Mouse (Mus musculus): ENCODE measurements around the gene Prpf8.

Gene Prpf8

GRCm38 (mm10) chr11:75508904-75509303, 22.3 kb downstream of the Prpf8 start:
- peak; percentile 32 to 42 for DNase-seq

GRCm38 (mm10) chr11:75509741-75510626, 23.4 kb downstream of the Prpf8 start, which contains the start of gene Rilp:
TSS of gene Rilp (plus strand) at chr11:75510094.
- DNase-seq: peak; percentile 93 to 96

GRCm38 (mm10) chr11:75510627-75510993, 24.0 kb downstream of the Prpf8 start:
- peak; percentile 90 to 93 for DNase-seq

GRCm38 (mm10) chr11:75511213-75511612, 24.6 kb downstream of the Prpf8 start:
- peak; percentile 79 to 87 for DNase-seq

GRCm38 (mm10) chr11:75512301-75513018, 25.8 kb downstream of the Prpf8 start:
- DNase-seq: no peak

GRCm38 (mm10) chr11:75513336-75513735, 26.7 kb downstream of the Prpf8 start, which contains the start of gene Scarf1:
TSS of gene Scarf1 (plus strand) at chr11:75513540.
- peak; percentile 75 to 80 for DNase-seq

- no peak for DNase-seq
Measured at GRCm38 (mm10) chr11:75515186-75515585, 28.6 kb downstream of the Prpf8 start.

GRCm38 (mm10) chr11:75519834-75520633, 33.4 kb downstream of the Prpf8 start:
- no peak for DNase-seq

GRCm38 (mm10) chr11:75521609-75522008, 35.0 kb downstream of the Prpf8 start:
- DNase-seq: peak; percentile 40 to 70

GRCm38 (mm10) chr11:75522793-75523192, 36.2 kb downstream of the Prpf8 start:
- DNase-seq: no peak

GRCm38 (mm10) chr11:75525531-75526125, 39.0 kb downstream of the Prpf8 start:
- DNase-seq: no peak

GRCm38 (mm10) chr11:75526943-75527342, 40.3 kb downstream of the Prpf8 start:
- no peak for DNase-seq

GRCm38 (mm10) chr11:75529771-75530170, 43.2 kb downstream of the Prpf8 start:
- no peak for DNase-seq

GRCm38 (mm10) chr11:75530325-75530724, 43.7 kb downstream of the Prpf8 start:
- peak; percentile 92 to 96 for DNase-seq

- DNase-seq: no peak
Measured at GRCm38 (mm10) chr11:75530845-75531373, 44.3 kb downstream of the Prpf8 start.

- peak; percentile 95 to 96 for DNase-seq
Measured at GRCm38 (mm10) chr11:75531469-75532242, 45.0 kb downstream of the Prpf8 start, which contains the start of gene Slc43a2. TSS of gene Slc43a2 (plus strand) at chr11:75531694.

- DNase-seq: no peak
Measured at GRCm38 (mm10) chr11:75532340-75533277, 46.0 kb downstream of the Prpf8 start.

- no peak for DNase-seq
Measured at GRCm38 (mm10) chr11:75533314-75534015, 46.8 kb downstream of the Prpf8 start.

GRCm38 (mm10) chr11:75534286-75535033, 47.8 kb downstream of the Prpf8 start:
- no peak for DNase-seq

Data from lung, adult 18-20 months (tissue).